Mouse (Mus musculus) stomach, postnatal 0 days (tissue): Measurements from ENCODE around the gene Supt3.

Experiments used
- CTCF ChIP-seq: IDR thresholded peaks from 2 replicates; pipeline ENCODE4 v1.5.1; 2016; ENCODE audit warnings: antibody characterized with exemption, low read depth, mild to moderate bottlenecking, moderate library complexity
- EP300 ChIP-seq: optimal IDR thresholded peaks from 2 replicates; pipeline ENCODE3; 2016; ENCODE audit warnings: antibody characterized with exemption

GRCm38 (mm10) chr17:45065465-45065864 is 288.5 kb downstream of the Supt3 start:
- no peak for TF ChIP-seq CTCF
- TF ChIP-seq EP300: no peak
